Mouse (Mus musculus): Measurements from ENCODE around the gene Dnase2b. TPM values are rescaled to one million over a fixed set of nuclear protein-coding genes. Genes with fewer than 3 reads are reported as not detected.

The Dnase2b gene
- polyA plus RNA-seq, 1 experiment from 2014 or later: not detected

DNA sequence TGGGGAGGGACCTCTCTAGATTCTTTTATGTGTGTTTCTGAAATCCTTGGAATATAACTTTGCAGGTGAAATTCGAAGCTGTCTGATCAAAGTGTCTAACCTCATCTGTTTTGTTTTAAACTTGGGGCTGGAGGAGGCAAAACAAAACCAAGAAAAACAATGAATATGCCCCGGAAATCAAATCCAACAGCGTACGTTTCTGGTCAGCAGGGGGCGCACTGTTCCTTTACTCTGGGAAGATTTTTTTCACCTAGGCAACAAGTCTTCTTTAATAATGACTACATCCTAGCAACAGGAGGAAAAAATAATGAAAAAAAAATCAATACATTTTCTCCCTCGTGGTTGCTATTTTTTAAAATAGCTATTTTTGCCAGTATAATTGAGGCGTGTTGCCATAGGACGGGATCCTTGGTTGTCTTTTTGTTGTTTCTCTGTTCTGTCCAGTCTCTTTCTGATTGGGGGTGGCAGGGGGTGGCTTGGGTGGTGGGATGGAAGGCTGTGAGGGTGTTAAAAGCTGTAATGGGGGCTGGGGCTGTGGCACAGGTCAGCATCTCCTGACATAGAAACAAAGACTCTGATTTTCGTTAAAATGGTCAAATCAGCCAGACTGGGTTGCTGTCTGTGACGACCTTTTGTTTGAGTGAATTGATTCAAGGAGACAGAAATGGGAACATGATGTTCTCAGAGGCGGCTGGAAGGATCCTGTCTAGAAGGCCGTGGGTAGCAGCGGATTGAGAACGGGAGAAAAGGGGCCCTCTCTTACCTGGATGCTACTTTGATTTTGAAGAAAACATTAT is 50.9 kb downstream of the Dnase2b start:
- H3K4me3 ChIP-seq: no peak overlapping the region
- WGBS: 42% methylated on average over 14 of the region's 14 CpGs
- H3K27me3 ChIP-seq: no peaks in the 10 kb centered on the region
- H3K4me2 ChIP-seq (replicated peaks): 0 out of 2 replicates have a peak overlapping the region, but pooled peaks have one; percentile 11
- no peaks in the 10 kb centered on the region for H3K9me3 ChIP-seq
- H3K4me1 ChIP-seq: no peaks in the 10 kb centered on the region
- H3K27ac ChIP-seq: no peak overlapping the region
- no peak overlapping the region for H3K9ac ChIP-seq
- no peaks in the 10 kb centered on the region for H3K36me3 ChIP-seq
- ATAC-seq (ENCODE audit: low FRiP score, low read depth): no peak

DNA sequence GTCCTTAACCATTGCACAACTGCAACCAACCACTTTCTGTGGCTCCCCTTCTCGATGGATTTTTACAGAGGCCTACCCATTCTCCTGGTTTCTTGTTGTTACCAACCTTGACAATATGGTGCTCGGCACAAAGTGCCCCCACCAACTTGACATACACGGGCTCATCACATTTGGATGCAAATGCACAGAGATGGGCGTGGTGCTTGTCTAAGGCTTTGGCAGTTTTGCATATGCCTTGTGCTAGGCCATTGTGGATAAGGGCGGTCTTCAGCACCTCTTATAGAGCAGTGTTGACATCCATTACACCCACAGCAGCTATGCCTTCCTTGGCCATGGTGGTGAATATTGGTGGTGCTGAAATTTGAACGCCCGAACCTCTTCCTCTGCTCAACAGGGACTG is 52.5 kb downstream of the Dnase2b start:
- Histone ChIP-seq H3K4me1 (no peaks in the 10 kb centered on the region), H3K36me3 (no peaks in the 10 kb centered on the region), H3K4me3 (no peak overlapping the region), H3K27me3 (no peaks in the 10 kb centered on the region), H3K9ac (no peak overlapping the region), H3K27ac (no peak overlapping the region), H3K9me3 (no peaks in the 10 kb centered on the region), H3K4me2 (replicated peaks) (no peak overlapping the region)
- no peak for ATAC-seq (ENCODE audit: low FRiP score, low read depth)
- 90% methylated on average over 7 of the region's 7 CpGs for WGBS

DNA sequence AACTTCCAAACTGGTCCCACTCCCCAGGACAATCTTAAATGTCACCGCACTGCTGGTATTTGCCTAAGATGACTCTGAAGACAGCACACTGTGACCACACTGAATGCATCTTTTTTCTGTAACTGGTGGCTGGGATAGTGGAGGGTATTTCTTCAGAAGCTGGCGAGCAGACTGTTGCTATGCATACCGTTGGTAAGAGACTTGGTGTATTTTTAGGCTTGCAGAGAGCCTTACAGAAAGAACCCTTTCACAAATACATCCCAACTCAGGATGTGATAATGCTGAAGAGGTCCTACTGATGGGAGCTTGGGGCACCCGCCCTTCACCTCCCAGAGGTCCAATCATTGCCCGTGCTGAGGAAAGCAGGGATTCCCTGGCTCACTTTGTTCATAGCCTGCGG is 57.9 kb downstream of the Dnase2b start:
- no peaks in the 10 kb centered on the region for H3K27me3 ChIP-seq
- H3K36me3 ChIP-seq: no peaks in the 10 kb centered on the region
- no peak overlapping the region for H3K4me3 ChIP-seq
- H3K4me2 ChIP-seq (replicated peaks): no peak overlapping the region
- no peak for ATAC-seq (ENCODE audit: low FRiP score, low read depth)
- no peak overlapping the region for H3K27ac ChIP-seq
- no peaks in the 10 kb centered on the region for H3K4me1 ChIP-seq
- 90% methylated on average over 6 of the region's 6 CpGs for WGBS
- no peaks in the 10 kb centered on the region for H3K9me3 ChIP-seq
- no peak overlapping the region for H3K9ac ChIP-seq

DNA sequence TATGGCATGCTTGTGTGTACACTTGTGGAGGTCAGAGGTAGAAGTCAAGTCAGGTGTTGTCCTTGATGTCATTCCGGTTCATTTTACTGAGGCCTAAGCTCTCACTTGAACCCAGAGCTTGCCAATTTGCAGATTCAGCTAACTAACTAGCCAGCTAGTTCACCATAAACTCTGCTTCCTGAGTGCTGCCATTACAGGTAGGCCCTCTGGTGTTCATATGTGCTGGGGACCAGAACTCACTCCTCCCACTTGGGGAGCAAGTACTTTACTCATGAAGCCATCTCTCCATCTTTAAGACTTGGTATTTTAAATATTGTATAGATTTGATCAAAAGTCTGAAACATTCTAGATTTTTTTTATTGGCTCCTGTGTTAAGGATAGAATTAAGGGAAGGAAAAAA is 58.8 kb downstream of the Dnase2b start:
- ATAC-seq (ENCODE audit: low FRiP score, low read depth): no peak
- Histone ChIP-seq H3K36me3 (no peaks in the 10 kb centered on the region), H3K9ac (no peak overlapping the region), H3K9me3 (no peaks in the 10 kb centered on the region), H3K27ac (no peak overlapping the region), H3K4me3 (no peak overlapping the region), H3K4me2 (replicated peaks) (no peak overlapping the region), H3K27me3 (no peaks in the 10 kb centered on the region), H3K4me1 (no peaks in the 10 kb centered on the region)
- 78% methylated on average over 1 of the region's 1 CpGs for WGBS

DNA sequence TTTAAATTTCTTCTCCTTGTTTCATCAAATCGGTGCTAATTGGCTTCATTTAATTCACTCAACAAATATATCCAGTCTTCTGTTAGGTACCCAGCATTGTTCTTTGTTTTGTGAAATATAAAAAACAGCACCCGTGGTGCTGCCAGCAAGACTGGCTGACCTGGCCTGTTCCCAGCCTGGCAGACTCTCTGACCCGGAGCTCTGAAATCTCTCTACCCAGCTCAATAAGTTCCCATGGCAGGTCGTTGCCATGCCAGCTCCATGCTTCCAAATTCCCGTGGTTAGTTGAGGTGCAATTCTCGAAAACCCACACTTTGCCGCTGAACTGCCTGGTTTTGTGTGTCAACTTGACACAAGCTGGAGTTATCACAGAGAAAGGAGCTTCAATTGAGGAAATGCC is 60.6 kb downstream of the Dnase2b start:
- H3K4me3 ChIP-seq: no peak overlapping the region
- ATAC-seq (ENCODE audit: low FRiP score, low read depth): no peak
- no peaks in the 10 kb centered on the region for H3K27me3 ChIP-seq
- no peaks in the 10 kb centered on the region for H3K9me3 ChIP-seq
- H3K4me2 ChIP-seq (replicated peaks): no peak overlapping the region
- no peaks in the 10 kb centered on the region for H3K4me1 ChIP-seq
- no peaks in the 10 kb centered on the region for H3K36me3 ChIP-seq
- H3K9ac ChIP-seq: no peak overlapping the region
- H3K27ac ChIP-seq: no peak overlapping the region
- WGBS: 87% methylated on average over 7 of the region's 7 CpGs

DNA sequence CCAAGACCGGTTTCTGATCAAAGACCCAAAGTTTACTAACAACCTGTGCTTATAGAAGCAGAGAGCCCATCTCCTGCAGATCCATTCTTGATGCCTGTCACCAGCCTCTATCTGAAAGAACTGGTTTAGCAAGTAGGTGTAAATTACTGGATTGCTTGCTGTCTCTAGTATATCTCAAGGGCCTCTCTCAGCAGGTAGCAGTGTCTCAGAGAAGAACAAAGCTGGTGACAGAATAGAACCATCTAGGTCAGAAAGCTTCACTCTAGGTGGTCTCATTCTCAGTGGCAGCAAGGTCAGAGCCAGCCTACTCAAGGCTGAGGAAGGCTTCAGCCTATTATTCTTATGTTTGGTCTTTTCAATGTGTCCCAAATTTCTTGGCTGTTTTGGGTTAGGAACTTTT is 71.8 kb downstream of the Dnase2b start:
- 24% methylated on average over 1 of the region's 1 CpGs for WGBS
- H3K9ac ChIP-seq: no peak overlapping the region

DNA sequence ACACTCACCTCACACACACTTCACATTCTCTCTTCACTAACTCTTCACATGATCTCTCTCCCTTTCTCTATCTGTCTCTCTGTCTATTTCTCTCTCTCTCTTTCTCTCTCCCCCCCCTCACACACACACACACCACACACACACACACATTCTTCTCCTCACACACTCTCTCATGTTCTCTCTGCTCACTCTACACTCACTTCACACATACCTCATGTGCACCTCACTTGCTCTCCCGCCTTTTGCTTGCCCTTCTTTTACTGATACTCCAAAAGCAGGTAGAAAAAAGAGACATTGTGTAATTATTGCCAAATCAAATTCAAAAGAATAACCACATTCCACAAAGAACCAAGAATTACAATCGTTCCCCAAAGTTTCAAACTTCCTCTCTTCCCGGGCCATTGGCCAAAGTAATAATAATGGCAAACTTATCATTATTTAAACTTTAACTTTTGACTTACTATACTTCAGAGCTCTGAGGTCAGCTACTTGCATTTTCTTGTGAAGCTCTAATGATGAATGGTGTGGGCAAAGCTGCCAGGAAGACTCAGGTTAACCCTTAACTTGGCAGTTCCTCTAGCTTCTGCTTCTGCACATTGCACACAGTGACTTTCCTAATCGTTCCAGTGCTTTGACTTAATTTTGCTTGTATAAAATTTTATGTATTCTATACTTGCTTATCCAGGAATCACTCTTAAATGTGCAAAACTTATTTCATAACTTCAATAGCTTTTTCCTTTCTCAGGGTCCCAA is 74.7 kb downstream of the Dnase2b start:
- H3K9me3 ChIP-seq: 0 out of 2 replicates have a peak, but pooled peaks cover 3% of the 10 kb centered on the region
- no peak overlapping the region for H3K4me3 ChIP-seq
- H3K4me2 ChIP-seq (replicated peaks): no peak overlapping the region
- no peaks in the 10 kb centered on the region for H3K4me1 ChIP-seq
- no peak for ATAC-seq (ENCODE audit: low FRiP score, low read depth)
- no peaks in the 10 kb centered on the region for H3K36me3 ChIP-seq
- H3K9ac ChIP-seq: no peak overlapping the region
- WGBS: 69% methylated on average over 4 of the region's 4 CpGs
- no peak overlapping the region for H3K27ac ChIP-seq
- H3K27me3 ChIP-seq: no peaks in the 10 kb centered on the region

More for the DNA sequence above, 71.8 kb downstream of the Dnase2b start:
- H3K27ac ChIP-seq: no peak overlapping the region
- no peaks in the 10 kb centered on the region for H3K36me3 ChIP-seq
- H3K4me1 ChIP-seq: no peaks in the 10 kb centered on the region
- no peaks in the 10 kb centered on the region for H3K27me3 ChIP-seq
- H3K9me3 ChIP-seq: 0 out of 2 replicates have a peak, but pooled peaks cover 3% of the 10 kb centered on the region
- no peak for ATAC-seq (ENCODE audit: low FRiP score, low read depth)
- H3K4me2 ChIP-seq (replicated peaks): no peak overlapping the region
- no peak overlapping the region for H3K4me3 ChIP-seq

DNA sequence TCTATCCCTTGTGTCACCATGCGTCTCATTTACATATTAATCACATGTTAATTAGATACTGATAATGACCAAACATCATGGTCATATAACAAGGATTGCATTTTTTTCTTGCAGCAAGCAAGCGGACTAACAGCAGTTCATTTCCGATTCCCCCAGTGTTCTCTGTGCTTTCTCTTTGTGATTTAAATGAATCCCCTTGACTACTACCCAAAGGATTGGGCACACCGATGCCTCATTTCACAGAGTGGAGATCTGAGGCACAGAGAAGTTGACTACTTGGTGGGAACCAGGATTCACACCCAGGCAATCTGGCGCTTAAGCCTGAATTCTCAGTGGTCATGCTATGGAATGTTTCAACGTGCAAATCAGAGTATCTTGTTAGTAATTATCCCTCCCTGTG is 80.4 kb downstream of the Dnase2b start:
- H3K4me2 ChIP-seq (replicated peaks): no peak overlapping the region
- no peaks in the 10 kb centered on the region for H3K9me3 ChIP-seq
- no peaks in the 10 kb centered on the region for H3K4me1 ChIP-seq
- H3K27me3 ChIP-seq: no peaks in the 10 kb centered on the region
- 62% methylated on average over 6 of the region's 6 CpGs for WGBS
- H3K36me3 ChIP-seq: no peaks in the 10 kb centered on the region
- no peak for ATAC-seq (ENCODE audit: low FRiP score, low read depth)
- H3K9ac ChIP-seq: no peak overlapping the region
- no peak overlapping the region for H3K27ac ChIP-seq
- H3K4me3 ChIP-seq: no peak overlapping the region

Other genes starting within 250 kb of the Dnase2b start
- 18.7 and 18.9 TPM in 2 replicates for gene Ssx2ip, start 211.0 kb downstream of the Dnase2b start, polyA plus RNA-seq (2015; fragmentation: Nextera tagmentation; extraction: Ambion mirVana)
- 8.5 and 8.7 TPM in 2 replicates for gene Ctbs, start 165.8 kb downstream of the Dnase2b start, polyA plus RNA-seq (2015; fragmentation: Nextera tagmentation; extraction: Ambion mirVana)
- 9.1 and 10.8 TPM in 2 replicates for gene Spata1, start 115.8 kb downstream of the Dnase2b start, polyA plus RNA-seq (2015; fragmentation: Nextera tagmentation; extraction: Ambion mirVana)
- gene Gng5, start 115.8 kb downstream of the Dnase2b start, polyA plus RNA-seq (2015; fragmentation: Nextera tagmentation; extraction: Ambion mirVana): 947 and 968 TPM in 2 replicates
- 52.8 and 56.1 TPM in 2 replicates for gene Rpf1, start 94.2 kb downstream of the Dnase2b start, polyA plus RNA-seq (2015; fragmentation: Nextera tagmentation; extraction: Ambion mirVana)
- 0.06 and 0.34 TPM in 2 replicates for gene Uox, start 45.2 kb downstream of the Dnase2b start, polyA plus RNA-seq (2015; fragmentation: Nextera tagmentation; extraction: Ambion mirVana)
- gene 4930503B20Rik, start 35.7 kb upstream of the Dnase2b start, polyA plus RNA-seq (2015; fragmentation: Nextera tagmentation; extraction: Ambion mirVana): not detected in 2 replicates
- 1.4 and 1.9 TPM in 2 replicates for gene Samd13, start 70.0 kb upstream of the Dnase2b start, polyA plus RNA-seq (2015; fragmentation: Nextera tagmentation; extraction: Ambion mirVana)
- gene Prkacb, start 197.4 kb upstream of the Dnase2b start, polyA plus RNA-seq (2015; fragmentation: Nextera tagmentation; extraction: Ambion mirVana): 70.6 and 77.2 TPM in 2 replicates
- 2.1 and 2.5 TPM in 2 replicates for gene Ttll7, start 236.8 kb upstream of the Dnase2b start, polyA plus RNA-seq (2015; fragmentation: Nextera tagmentation; extraction: Ambion mirVana)